9 mouse cellular contexts compared by ENCODE assay signal in genomic region chr8:57321898-57322895, GRCm38 (mm10). TPM values are rescaled to one million over a fixed set of nuclear protein-coding genes. Genes with fewer than 3 reads are reported as not detected.
A peak's percentile ranks its signal among the peaks of the same experiment; 100 is the strongest.
DNase-seq lines count a peak whose midpoint lies in the region; ATAC-seq lines count a peak whose summit lies in the region.
"Had no signal": no experiment of that assay in that cellular context is flagged by ENCODE, and none has a peak within 500 bp of the region (broad histone marks: within the 10 kb centered on the region; RNA-seq: fewer than 3 reads in every experiment).

No protein-coding gene starts in this region.

- H3K4me2 ChIP-seq in embryonic facial prominence, embryonic 11.5 days (ENCODE audit: low read depth, low read length): peak overlapping the region; percentile 64

- H3K27ac ChIP-seq in embryonic facial prominence, embryonic 11.5 days (replicated peaks; ENCODE audit: low read depth, low read length): peak overlapping the region; percentile 78
- H3K27ac ChIP-seq: macrophage had no signal

- H3K9me3 ChIP-seq in embryonic facial prominence, embryonic 11.5 days (replicated peaks; ENCODE audit: control insufficient read depth, low read length): no peaks in the 10 kb centered on the region

- H3K36me3 ChIP-seq in embryonic facial prominence, embryonic 11.5 days (replicated peaks; ENCODE audit: control insufficient read depth, insufficient read depth, low read depth, low read length): no peaks in the 10 kb centered on the region

- H3K4me1 ChIP-seq in embryonic facial prominence, embryonic 11.5 days (ENCODE audit: control insufficient read depth, insufficient read depth, low read length): no peaks in the 10 kb centered on the region; the same call in 1 of the 2 replicates

- peak; percentile 42 for DNase-seq in R1 (ENCODE audit: low read depth, low spot score)
- DNase-seq in embryonic facial prominence, embryonic 11.5 days (ENCODE audit: low spot score): peak; percentile 31
- peak; percentile 66 for DNase-seq in heart, postnatal 4 days
- peak; percentile 44 for DNase-seq in mesoderm, embryonic 11.5 days (ENCODE audit: low read depth, low spot score)
- no peak for DNase-seq in cerebellum, postnatal 36 days
- DNase-seq in ovary, adult 18-20 months (ENCODE audit: low spot score): no peak
- DNase-seq in right cerebral cortex, postnatal 14 days: no peak
- DNase-seq in thymus, adult 18-20 months: no peak

- ATAC-seq in embryonic facial prominence, embryonic 11.5 days (replicated peaks; ENCODE audit: insufficient number of reproducible peaks, low FRiP score, low TSS enrichment, low read depth): 0 out of 2 replicates have a peak, but pooled peaks have one; percentile 31

- H3K27me3 ChIP-seq in embryonic facial prominence, embryonic 11.5 days (ENCODE audit: control insufficient read depth, insufficient read depth, low read length): peaks cover 61% of the 10 kb centered on the region

- peak overlapping the region; percentile 70 for H3K9ac ChIP-seq in embryonic facial prominence, embryonic 11.5 days (replicated peaks; ENCODE audit: low read length)

- peak overlapping the region; percentile 51 for H3K4me3 ChIP-seq in embryonic facial prominence, embryonic 11.5 days (ENCODE audit: low read depth, low read length)

- under 1% methylated on average over 64 of the region's 64 CpGs for WGBS in embryonic facial prominence, embryonic 11.5 days

RNA-seq across cellular contexts. Expression of gene Hand2, which starts 1.4 kb away (rescaled TPM):
- polyA plus RNA-seq in embryonic facial prominence, embryonic 11.5 days (2014; fragmentation: Nextera tagmentation; extraction: Ambion mirVana): 8.3 and 8.7 TPM in 2 replicates
- 10 to 100 TPM; 62.1 to 69.6 TPM for total RNA-seq in heart, postnatal 4 days (2021)
- polyA plus RNA-seq: macrophage had no signal

Comparison
In these comparisons a context has a peak if more than half of its experiments do, and no peak if none do; other contexts are left out.
1. DNase-seq: peak in R1 (single experiment), embryonic facial prominence, embryonic 11.5 days (single experiment), heart, postnatal 4 days (single experiment) and mesoderm, embryonic 11.5 days (single experiment); none in cerebellum, postnatal 36 days (0 of 2), ovary, adult 18-20 months (single experiment), right cerebral cortex, postnatal 14 days (single experiment) and thymus, adult 18-20 months (0 of 2).